Mouse (Mus musculus) CD8-positive naive resting alpha-beta T cell, adult 2 months (primary cell): Measurements from ENCODE around the gene Lhpp.

ENCODE experiments used
- DNase-seq, 2 experiments: peaks; one replicate each; pipeline ENCODE4 v3.0.0; 2022; ENCODE audit warnings: low read depth in 2 of 2, low spot score in 2 of 2

Lhpp gene

GRCm38 (mm10) chr7:132703515-132704309 lies 93.3 kb downstream of the Lhpp start:
- no peak for DNase-seq

GRCm38 (mm10) chr7:132704310-132704875 lies 94.0 kb downstream of the Lhpp start:
- DNase-seq: no peak

GRCm38 (mm10) chr7:132705130-132705529 lies 94.7 kb downstream of the Lhpp start:
- DNase-seq: peak in 1 of 2 experiments; percentile 12

GRCm38 (mm10) chr7:132711579-132711978 lies 101.1 kb downstream of the Lhpp start:
- DNase-seq: no peak

GRCm38 (mm10) chr7:132712044-132712708 lies 101.7 kb downstream of the Lhpp start:
- no peak for DNase-seq

- DNase-seq: no peak
These were observed 102.5 kb downstream of the Lhpp start for GRCm38 (mm10) chr7:132712956-132713355.

GRCm38 (mm10) chr7:132713483-132714126 lies 103.2 kb downstream of the Lhpp start:
- DNase-seq: no peak

- DNase-seq: no peak
These were observed 103.9 kb downstream of the Lhpp start for GRCm38 (mm10) chr7:132714236-132714923.

GRCm38 (mm10) chr7:132715259-132715658 lies 104.8 kb downstream of the Lhpp start:
- DNase-seq: no peak

GRCm38 (mm10) chr7:132719570-132719969 lies 109.1 kb downstream of the Lhpp start:
- no peak for DNase-seq

- no peak for DNase-seq
These were observed 110.1 kb downstream of the Lhpp start for GRCm38 (mm10) chr7:132720562-132720961.

GRCm38 (mm10) chr7:132722401-132723370 lies 112.2 kb downstream of the Lhpp start:
- no peak for DNase-seq

- DNase-seq: no peak
These were observed 113.5 kb downstream of the Lhpp start for GRCm38 (mm10) chr7:132723906-132724305.

- DNase-seq: no peak
These were observed 114.1 kb downstream of the Lhpp start for GRCm38 (mm10) chr7:132724501-132725062.

- no peak for DNase-seq
These were observed 115.8 kb downstream of the Lhpp start for GRCm38 (mm10) chr7:132726106-132726861.

GRCm38 (mm10) chr7:132729093-132729831 lies 118.8 kb downstream of the Lhpp start:
- DNase-seq: no peak

- DNase-seq: no peak
These were observed 120.1 kb downstream of the Lhpp start for GRCm38 (mm10) chr7:132730510-132730909.

- DNase-seq: no peak
These were observed 121.1 kb downstream of the Lhpp start for GRCm38 (mm10) chr7:132731558-132731957.
